Mouse (Mus musculus): ENCODE results near the gene Tpi1. TPM values are rescaled to one million over a fixed set of nuclear protein-coding genes. Genes with fewer than 3 reads are reported as not detected.

Gene Tpi1
- polyA plus RNA-seq, 1 experiment from 2014 or later = 809 TPM

DNA sequence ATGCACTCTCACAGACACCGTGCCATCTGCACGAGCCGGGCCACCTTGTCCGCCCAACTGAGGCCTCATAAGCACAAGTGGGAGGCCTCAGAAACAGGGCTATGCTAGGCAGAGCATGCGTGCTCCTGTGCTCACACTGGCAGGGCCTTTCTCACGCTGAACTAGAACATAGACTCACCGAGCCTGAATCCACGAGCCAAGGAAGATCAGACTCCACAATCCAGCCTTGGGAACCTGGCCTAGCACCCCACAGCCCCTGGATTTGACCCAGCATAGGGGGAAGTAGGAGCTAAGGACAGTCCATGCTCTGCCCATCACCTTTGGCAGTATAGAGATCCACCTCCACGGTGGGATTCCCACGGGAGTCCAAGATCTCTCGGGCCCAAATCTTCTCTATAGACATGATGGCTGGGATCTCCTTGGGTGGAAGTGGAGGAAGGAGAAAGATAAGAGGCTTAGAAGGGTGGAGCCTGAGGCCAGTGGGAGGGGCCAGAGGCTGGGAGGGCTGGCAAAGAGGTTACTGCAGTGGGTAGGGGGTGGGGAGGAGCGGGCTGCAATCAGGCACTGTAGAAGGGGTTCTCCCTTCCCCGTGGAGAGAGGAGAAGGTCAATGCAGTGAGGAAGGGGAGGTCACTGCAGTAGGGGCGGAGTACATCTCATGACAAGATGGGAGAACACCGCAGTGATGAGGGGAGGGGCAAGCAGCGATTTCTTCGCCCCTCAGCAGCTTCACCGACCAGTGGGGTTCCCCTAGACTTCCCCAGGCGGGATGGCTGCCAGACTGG, 46.0 kb downstream of the Tpi1 start:
- Histone ChIP-seq H3K27me3 (no peaks in the 10 kb centered on the region), H3K4me3 (replicated peaks) (peak overlapping the region; percentile 54), H3K4me1 (peaks cover 26% of the 10 kb centered on the region), H3K27ac (replicated peaks) (0 out of 2 replicates have a peak overlapping the region, but pooled peaks have one; percentile 7), H3K4me2 (replicated peaks) (peak overlapping the region; percentile 86), H3K36me3 (0 out of 2 replicates have a peak, but pooled peaks cover 4% of the 10 kb centered on the region), H3K9me3 (replicated peaks) (no peaks in the 10 kb centered on the region), H3K9ac (no peak overlapping the region; the same call in 1 of the 2 replicates)
- peak; percentile 23; the same call in 1 of the 2 replicates for ATAC-seq (ENCODE audit: insufficient number of reproducible peaks, low FRiP score, low TSS enrichment, low read depth)
- 24% methylated on average over 19 of the region's 19 CpGs for WGBS

DNA sequence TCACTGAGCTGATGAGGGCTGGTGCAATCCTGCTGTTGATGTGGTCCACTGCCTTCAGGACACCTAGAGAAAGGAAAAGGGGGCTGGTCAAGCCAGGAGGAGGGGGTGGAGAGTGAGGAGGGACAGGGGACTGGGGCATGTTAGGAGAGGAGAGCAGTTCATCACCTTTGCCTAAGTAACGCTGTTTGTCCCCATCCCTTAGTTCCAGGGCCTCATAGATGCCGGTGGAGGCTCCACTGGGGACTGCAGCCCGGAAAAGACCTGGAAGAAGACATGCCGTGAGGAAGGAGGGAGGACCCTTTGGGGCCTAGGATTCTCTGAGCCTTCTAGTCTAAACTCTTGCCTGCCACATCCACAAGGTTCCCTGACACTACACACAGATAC, 46.6 kb downstream of the Tpi1 start:
- H3K4me2 ChIP-seq (replicated peaks) = peak overlapping the region; percentile 86; the same call in 1 of the 2 replicates
- peaks cover 4% of the 10 kb centered on the region; the same call in 1 of the 2 replicates for H3K36me3 ChIP-seq
- 0 out of 2 replicates have a peak overlapping the region, but pooled peaks have one; percentile 54 for H3K4me3 ChIP-seq (replicated peaks)
- H3K9me3 ChIP-seq (replicated peaks) = no peaks in the 10 kb centered on the region
- peaks cover 26% of the 10 kb centered on the region for H3K4me1 ChIP-seq
- no peak overlapping the region for H3K9ac ChIP-seq
- no peak for ATAC-seq (ENCODE audit: insufficient number of reproducible peaks, low FRiP score, low TSS enrichment, low read depth)
- 50% methylated on average over 4 of the region's 4 CpGs for WGBS
- no peaks in the 10 kb centered on the region for H3K27me3 ChIP-seq
- 0 out of 2 replicates have a peak overlapping the region, but pooled peaks have one; percentile 7 for H3K27ac ChIP-seq (replicated peaks)

DNA sequence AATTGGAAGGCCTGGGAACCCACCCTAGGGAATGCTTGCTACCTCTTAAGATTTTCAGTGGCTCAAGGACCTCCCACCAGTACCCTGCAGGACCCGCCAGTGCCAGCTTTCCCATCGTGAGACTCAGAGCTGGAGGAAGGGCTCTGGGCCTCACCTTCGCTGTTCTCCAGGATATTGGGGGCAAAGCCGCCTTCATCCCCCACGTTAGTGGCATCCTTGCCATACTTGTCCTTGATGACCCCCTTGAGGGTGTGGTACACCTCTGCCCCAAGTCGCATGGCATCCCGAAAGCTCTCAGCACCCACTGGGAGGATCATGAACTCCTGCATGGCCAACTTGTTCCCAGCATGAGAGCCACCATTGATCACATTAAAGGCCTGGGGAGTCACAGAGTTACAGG, 48.1 kb downstream of the Tpi1 start:
- Histone ChIP-seq H3K27me3 (no peaks in the 10 kb centered on the region), H3K9ac (no peak overlapping the region)
- 75% methylated on average over 7 of the region's 7 CpGs for WGBS

More for the DNA sequence above, 48.1 kb downstream of the Tpi1 start:
- H3K36me3 ChIP-seq = peaks cover 4% of the 10 kb centered on the region; the same call in 1 of the 2 replicates
- ATAC-seq (ENCODE audit: insufficient number of reproducible peaks, low FRiP score, low TSS enrichment, low read depth) = no peak
- H3K9me3 ChIP-seq (replicated peaks) = no peaks in the 10 kb centered on the region
- H3K27ac ChIP-seq (replicated peaks) = no peak overlapping the region
- H3K4me2 ChIP-seq (replicated peaks) = no peak overlapping the region
- H3K4me1 ChIP-seq = peaks cover 26% of the 10 kb centered on the region
- H3K4me3 ChIP-seq (replicated peaks) = no peak overlapping the region

Other genes with a start within 250 kb of the Tpi1 start
- not detected in 2 replicates for gene C1rb, start 244.0 kb downstream of the Tpi1 start, polyA plus RNA-seq (2015; fragmentation: Nextera tagmentation; extraction: Ambion mirVana)
- 0.14 and 0.21 TPM in 2 replicates for gene C1s2, start 178.2 kb downstream of the Tpi1 start, polyA plus RNA-seq (2015; fragmentation: Nextera tagmentation; extraction: Ambion mirVana)
- 56.0 and 56.1 TPM in 2 replicates for gene Lpcat3, start 151.3 kb downstream of the Tpi1 start, polyA plus RNA-seq (2015; fragmentation: Nextera tagmentation; extraction: Ambion mirVana)
- 171 and 186 TPM in 2 replicates for gene Emg1, start 102.1 kb downstream of the Tpi1 start, polyA plus RNA-seq (2015; fragmentation: Nextera tagmentation; extraction: Ambion mirVana)
- 301 and 317 TPM in 2 replicates for gene Phb2, start 102.0 kb downstream of the Tpi1 start, polyA plus RNA-seq (2015; fragmentation: Nextera tagmentation; extraction: Ambion mirVana)
- 19.9 and 20.2 TPM in 2 replicates for gene Ptpn6, start 75.6 kb downstream of the Tpi1 start, polyA plus RNA-seq (2015; fragmentation: Nextera tagmentation; extraction: Ambion mirVana)
- gene Grcc10, start 72.9 kb downstream of the Tpi1 start, polyA plus RNA-seq (2015; fragmentation: Nextera tagmentation; extraction: Ambion mirVana) = 416 TPM in 2 replicates
- gene Gm45234, start 58.3 kb downstream of the Tpi1 start, polyA plus RNA-seq (2015; fragmentation: Nextera tagmentation; extraction: Ambion mirVana) = not detected in 2 replicates
- gene Atn1, start 57.8 kb downstream of the Tpi1 start, polyA plus RNA-seq (2015; fragmentation: Nextera tagmentation; extraction: Ambion mirVana) = 20.1 and 21.0 TPM in 2 replicates
- gene Eno2, start 44.6 kb downstream of the Tpi1 start, polyA plus RNA-seq (2015; fragmentation: Nextera tagmentation; extraction: Ambion mirVana) = 11.8 and 12.7 TPM in 2 replicates
- gene Lrrc23, start 34.6 kb downstream of the Tpi1 start, polyA plus RNA-seq (2015; fragmentation: Nextera tagmentation; extraction: Ambion mirVana) = 26.7 and 47.5 TPM in 2 replicates
- gene Spsb2, start 5.6 kb downstream of the Tpi1 start, polyA plus RNA-seq (2015; fragmentation: Nextera tagmentation; extraction: Ambion mirVana) = 16.4 and 17.5 TPM in 2 replicates
- 140 and 141 TPM in 2 replicates for gene Usp5, start 15.2 kb upstream of the Tpi1 start, polyA plus RNA-seq (2015; fragmentation: Nextera tagmentation; extraction: Ambion mirVana)
- 128 and 138 TPM in 2 replicates for gene Cdca3, start 15.3 kb upstream of the Tpi1 start, polyA plus RNA-seq (2015; fragmentation: Nextera tagmentation; extraction: Ambion mirVana)
- gene Gnb3, start 26.0 kb upstream of the Tpi1 start, polyA plus RNA-seq (2015; fragmentation: Nextera tagmentation; extraction: Ambion mirVana) = 2.0 and 2.1 TPM in 2 replicates
- 55.9 and 57.6 TPM in 2 replicates for gene P3h3, start 43.5 kb upstream of the Tpi1 start, polyA plus RNA-seq (2015; fragmentation: Nextera tagmentation; extraction: Ambion mirVana)
- 2.6 and 3.4 TPM in 2 replicates for gene Gpr162, start 49.7 kb upstream of the Tpi1 start, polyA plus RNA-seq (2015; fragmentation: Nextera tagmentation; extraction: Ambion mirVana)
- 0.36 and 0.60 TPM in 2 replicates for gene Cd4, start 73.9 kb upstream of the Tpi1 start, polyA plus RNA-seq (2015; fragmentation: Nextera tagmentation; extraction: Ambion mirVana)
- 2.8 and 4.0 TPM in 2 replicates for gene Lag3, start 97.4 kb upstream of the Tpi1 start, polyA plus RNA-seq (2015; fragmentation: Nextera tagmentation; extraction: Ambion mirVana)
- 355 and 368 TPM in 2 replicates for gene Ptms, start 105.8 kb upstream of the Tpi1 start, polyA plus RNA-seq (2015; fragmentation: Nextera tagmentation; extraction: Ambion mirVana)
- gene Mlf2, start 117.1 kb upstream of the Tpi1 start, polyA plus RNA-seq (2015; fragmentation: Nextera tagmentation; extraction: Ambion mirVana) = 373 and 388 TPM in 2 replicates
- gene Cops7a, start 151.2 kb upstream of the Tpi1 start, polyA plus RNA-seq (2015; fragmentation: Nextera tagmentation; extraction: Ambion mirVana) = 144 and 150 TPM in 2 replicates
- gene Pianp, start 182.4 kb upstream of the Tpi1 start, polyA plus RNA-seq (2015; fragmentation: Nextera tagmentation; extraction: Ambion mirVana) = 11.3 and 13.7 TPM in 2 replicates
- 18.2 and 19.2 TPM in 2 replicates for gene Zfp384, start 194.8 kb upstream of the Tpi1 start, polyA plus RNA-seq (2015; fragmentation: Nextera tagmentation; extraction: Ambion mirVana)
- gene Ing4, start 225.5 kb upstream of the Tpi1 start, polyA plus RNA-seq (2015; fragmentation: Nextera tagmentation; extraction: Ambion mirVana) = 154 TPM in 2 replicates
- gene Acrbp, start 235.4 kb upstream of the Tpi1 start, polyA plus RNA-seq (2015; fragmentation: Nextera tagmentation; extraction: Ambion mirVana) = 12.5 and 18.4 TPM in 2 replicates